Mouse (Mus musculus): ENCODE measurements around the gene Ttc29. TPM values are rescaled to one million over a fixed set of nuclear protein-coding genes. Genes with fewer than 3 reads are reported as not detected.

Gene Ttc29
- polyA plus RNA-seq, 1 experiment from 2014 or later: 0.88 TPM

DNA sequence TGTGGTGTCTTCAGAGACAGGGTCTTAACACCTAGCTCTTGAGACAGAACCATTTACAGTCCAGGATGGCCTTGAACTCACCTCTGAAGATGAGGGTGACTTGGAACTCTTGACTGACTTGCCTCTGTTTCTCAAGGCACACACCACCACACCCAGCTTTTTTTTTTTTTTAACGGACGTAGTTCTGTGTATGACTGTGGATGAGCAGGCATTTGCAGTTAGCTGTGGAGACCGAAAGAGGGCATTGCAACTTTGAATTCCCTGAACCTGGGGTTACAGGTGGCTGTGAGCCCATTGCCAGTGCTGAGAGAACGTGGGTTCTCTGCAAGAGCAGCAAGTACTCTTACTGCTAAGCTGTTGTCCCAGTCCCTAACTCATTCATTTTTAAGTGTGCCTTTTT lies 13.0 kb downstream of the Ttc29 start:
- no peak for ATAC-seq (replicated peaks; ENCODE audit: insufficient number of reproducible peaks, low FRiP score, low TSS enrichment, low read depth)
- 72% methylated on average over 4 of the region's 4 CpGs for WGBS
- H3K9ac ChIP-seq (replicated peaks; ENCODE audit: low read length): no peak overlapping the region

DNA sequence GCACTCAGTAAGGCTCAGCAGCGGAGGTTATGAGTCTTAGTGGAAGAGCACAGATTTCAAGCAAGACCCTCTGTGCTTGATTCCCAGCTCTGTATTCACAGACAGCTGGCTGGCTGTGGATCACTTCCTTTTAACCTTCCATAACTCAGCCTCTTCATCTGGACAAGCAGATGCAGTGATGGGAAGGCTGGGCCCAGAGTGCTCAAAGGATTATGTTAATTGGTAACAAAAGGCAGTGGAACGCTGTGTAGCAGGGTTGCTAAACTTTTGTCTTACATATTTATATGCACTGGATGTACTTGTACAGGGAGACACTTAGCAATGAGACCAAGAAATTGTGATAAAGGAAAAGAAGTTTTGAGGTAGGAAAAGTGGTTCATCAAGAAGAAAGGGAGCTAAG lies 17.6 kb downstream of the Ttc29 start:
- no peaks in the 10 kb centered on the region for H3K4me1 ChIP-seq (ENCODE audit: control insufficient read depth, insufficient read depth, low read length)
- H3K4me3 ChIP-seq (ENCODE audit: low read depth, low read length): no peak overlapping the region
- H3K9ac ChIP-seq (replicated peaks; ENCODE audit: low read length): no peak overlapping the region

More for the DNA sequence above, 13.0 kb downstream of the Ttc29 start:
- Histone ChIP-seq H3K4me2 (ENCODE audit: low read depth, low read length) (no peak overlapping the region), H3K4me3 (ENCODE audit: low read depth, low read length) (no peak overlapping the region), H3K9me3 (replicated peaks; ENCODE audit: control insufficient read depth, low read length) (no peaks in the 10 kb centered on the region), H3K27ac (replicated peaks; ENCODE audit: low read depth, low read length) (no peak overlapping the region), H3K36me3 (replicated peaks; ENCODE audit: control insufficient read depth, insufficient read depth, low read depth, low read length) (no peaks in the 10 kb centered on the region), H3K4me1 (ENCODE audit: control insufficient read depth, insufficient read depth, low read length) (no peaks in the 10 kb centered on the region), H3K27me3 (ENCODE audit: control insufficient read depth, insufficient read depth, low read length) (no peaks in the 10 kb centered on the region)
- no peak for DNase-seq (ENCODE audit: low spot score)

DNA sequence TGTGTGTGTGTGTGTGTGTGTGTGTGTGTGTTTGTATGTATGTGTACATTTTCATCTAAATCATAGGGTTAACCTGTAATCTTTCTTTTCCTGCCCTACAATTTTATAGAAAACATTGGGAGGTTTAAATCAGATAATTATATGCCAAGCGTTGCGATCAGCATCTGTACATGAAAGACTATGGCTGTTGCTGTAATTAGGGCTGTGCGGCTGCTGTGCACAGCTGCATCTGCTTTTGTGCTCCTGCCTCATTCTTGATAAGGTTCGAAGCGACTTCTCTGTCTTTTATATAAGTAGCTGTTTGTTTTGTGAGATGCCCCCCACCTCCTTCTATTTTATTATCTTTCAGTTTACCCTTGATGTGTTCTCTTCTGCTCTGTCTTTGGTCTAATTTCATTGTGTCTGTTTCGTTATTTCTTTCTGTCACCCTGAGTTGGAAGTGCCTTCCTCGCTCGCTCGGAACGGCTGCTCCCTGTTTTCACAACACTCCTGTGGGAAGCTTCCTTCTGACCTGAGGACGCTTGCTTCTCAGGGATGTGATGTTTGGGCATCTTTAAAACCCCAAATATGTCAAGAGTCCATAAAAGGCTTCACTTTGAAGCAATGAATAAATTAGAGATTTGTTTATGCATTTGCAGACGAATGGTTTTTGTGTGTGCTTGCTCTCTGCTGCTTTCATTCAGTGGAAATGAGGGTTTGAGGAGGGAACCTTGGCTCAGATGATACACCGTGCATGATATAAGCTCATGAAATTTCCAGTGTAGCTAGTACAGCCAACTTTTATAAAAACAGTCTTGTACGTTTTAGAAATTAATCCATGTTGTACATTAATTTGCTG lies 20.0 kb downstream of the Ttc29 start:
- WGBS: 46% methylated on average over 14 of the region's 14 CpGs
- ATAC-seq (replicated peaks; ENCODE audit: insufficient number of reproducible peaks, low FRiP score, low TSS enrichment, low read depth): no peak

More for the DNA sequence above, 17.6 kb downstream of the Ttc29 start:
- ATAC-seq (replicated peaks; ENCODE audit: insufficient number of reproducible peaks, low FRiP score, low TSS enrichment, low read depth): no peak
- Histone ChIP-seq H3K27ac (replicated peaks; ENCODE audit: low read depth, low read length) (no peak overlapping the region), H3K4me2 (ENCODE audit: low read depth, low read length) (no peak overlapping the region), H3K27me3 (ENCODE audit: control insufficient read depth, insufficient read depth, low read length) (no peaks in the 10 kb centered on the region), H3K36me3 (replicated peaks; ENCODE audit: control insufficient read depth, insufficient read depth, low read depth, low read length) (no peaks in the 10 kb centered on the region), H3K9me3 (replicated peaks; ENCODE audit: control insufficient read depth, low read length) (no peaks in the 10 kb centered on the region)
- DNase-seq (ENCODE audit: low spot score): no peak
- 67% methylated on average over 2 of the region's 2 CpGs for WGBS

GRCm38 (mm10) chr8:78233708-78234201 lies 20.7 kb downstream of the Ttc29 start:
- no peak for DNase-seq (ENCODE audit: low spot score)
- Histone ChIP-seq H3K9ac (replicated peaks; ENCODE audit: low read length) (no peak overlapping the region), H3K4me1 (ENCODE audit: control insufficient read depth, insufficient read depth, low read length) (no peaks in the 10 kb centered on the region), H3K36me3 (replicated peaks; ENCODE audit: control insufficient read depth, insufficient read depth, low read depth, low read length) (no peaks in the 10 kb centered on the region), H3K4me3 (ENCODE audit: low read depth, low read length) (no peak overlapping the region), H3K27me3 (ENCODE audit: control insufficient read depth, insufficient read depth, low read length) (no peaks in the 10 kb centered on the region), H3K9me3 (replicated peaks; ENCODE audit: control insufficient read depth, low read length) (no peaks in the 10 kb centered on the region), H3K4me2 (ENCODE audit: low read depth, low read length) (no peak overlapping the region), H3K27ac (replicated peaks; ENCODE audit: low read depth, low read length) (no peak overlapping the region)
- 85% methylated on average over 7 of the region's 7 CpGs for WGBS
- no peak for ATAC-seq (replicated peaks; ENCODE audit: insufficient number of reproducible peaks, low FRiP score, low TSS enrichment, low read depth)

More for the DNA sequence above, 20.0 kb downstream of the Ttc29 start:
- no peak overlapping the region for H3K4me2 ChIP-seq (ENCODE audit: low read depth, low read length)
- no peaks in the 10 kb centered on the region for H3K4me1 ChIP-seq (ENCODE audit: control insufficient read depth, insufficient read depth, low read length)
- H3K4me3 ChIP-seq (ENCODE audit: low read depth, low read length): no peak overlapping the region
- H3K27me3 ChIP-seq (ENCODE audit: control insufficient read depth, insufficient read depth, low read length): no peaks in the 10 kb centered on the region
- no peak overlapping the region for H3K9ac ChIP-seq (replicated peaks; ENCODE audit: low read length)
- no peak overlapping the region for H3K27ac ChIP-seq (replicated peaks; ENCODE audit: low read depth, low read length)
- H3K9me3 ChIP-seq (replicated peaks; ENCODE audit: control insufficient read depth, low read length): no peaks in the 10 kb centered on the region
- no peaks in the 10 kb centered on the region for H3K36me3 ChIP-seq (replicated peaks; ENCODE audit: control insufficient read depth, insufficient read depth, low read depth, low read length)
- peak; percentile 26 for DNase-seq (ENCODE audit: low spot score)

- ATAC-seq (replicated peaks; ENCODE audit: insufficient number of reproducible peaks, low FRiP score, low TSS enrichment, low read depth): no peak
- Histone ChIP-seq H3K4me2 (ENCODE audit: low read depth, low read length) (no peak overlapping the region), H3K4me1 (ENCODE audit: control insufficient read depth, insufficient read depth, low read length) (no peaks in the 10 kb centered on the region), H3K4me3 (ENCODE audit: low read depth, low read length) (no peak overlapping the region), H3K27me3 (ENCODE audit: control insufficient read depth, insufficient read depth, low read length) (no peaks in the 10 kb centered on the region), H3K36me3 (replicated peaks; ENCODE audit: control insufficient read depth, insufficient read depth, low read depth, low read length) (no peaks in the 10 kb centered on the region), H3K27ac (replicated peaks; ENCODE audit: low read depth, low read length) (no peak overlapping the region), H3K9me3 (replicated peaks; ENCODE audit: control insufficient read depth, low read length) (no peaks in the 10 kb centered on the region), H3K9ac (replicated peaks; ENCODE audit: low read length) (no peak overlapping the region)
- 61% methylated on average over 6 of the region's 6 CpGs for WGBS
- DNase-seq (ENCODE audit: low spot score): peak; percentile 24
These were observed 25.0 kb downstream of the Ttc29 start for GRCm38 (mm10) chr8:78237972-78238675.

DNA sequence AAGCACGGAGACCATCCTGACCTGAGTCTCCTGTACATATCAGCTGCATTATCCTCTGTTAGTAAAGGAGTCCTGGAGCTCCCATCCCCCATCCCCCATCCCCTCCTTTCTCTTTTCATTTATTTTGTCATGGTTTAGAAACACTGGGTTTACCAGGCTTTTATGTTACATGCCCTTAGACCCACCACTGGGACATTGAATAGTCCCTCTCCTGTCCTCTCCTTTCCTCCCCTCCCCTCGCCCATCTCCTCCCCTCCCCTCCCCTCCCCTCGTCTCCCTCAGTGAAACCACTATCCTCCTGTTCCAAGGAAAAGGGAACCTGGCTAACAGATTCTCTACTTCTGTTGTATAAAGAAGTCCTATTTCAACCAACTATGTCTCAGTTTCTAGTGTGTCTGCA lies 38.0 kb downstream of the Ttc29 start:
- H3K27me3 ChIP-seq (ENCODE audit: control insufficient read depth, insufficient read depth, low read length): no peaks in the 10 kb centered on the region
- DNase-seq (ENCODE audit: low spot score) (no peak), ATAC-seq (replicated peaks; ENCODE audit: insufficient number of reproducible peaks, low FRiP score, low TSS enrichment, low read depth) (no peak)
- no peaks in the 10 kb centered on the region for H3K9me3 ChIP-seq (replicated peaks; ENCODE audit: control insufficient read depth, low read length)
- H3K4me2 ChIP-seq (ENCODE audit: low read depth, low read length): no peak overlapping the region
- H3K27ac ChIP-seq (replicated peaks; ENCODE audit: low read depth, low read length): no peak overlapping the region
- H3K4me1 ChIP-seq (ENCODE audit: control insufficient read depth, insufficient read depth, low read length): no peaks in the 10 kb centered on the region
- H3K36me3 ChIP-seq (replicated peaks; ENCODE audit: control insufficient read depth, insufficient read depth, low read depth, low read length): no peaks in the 10 kb centered on the region
- no peak overlapping the region for H3K4me3 ChIP-seq (ENCODE audit: low read depth, low read length)
- no peak overlapping the region for H3K9ac ChIP-seq (replicated peaks; ENCODE audit: low read length)
- WGBS: 34% methylated on average over 3 of the region's 3 CpGs

DNA sequence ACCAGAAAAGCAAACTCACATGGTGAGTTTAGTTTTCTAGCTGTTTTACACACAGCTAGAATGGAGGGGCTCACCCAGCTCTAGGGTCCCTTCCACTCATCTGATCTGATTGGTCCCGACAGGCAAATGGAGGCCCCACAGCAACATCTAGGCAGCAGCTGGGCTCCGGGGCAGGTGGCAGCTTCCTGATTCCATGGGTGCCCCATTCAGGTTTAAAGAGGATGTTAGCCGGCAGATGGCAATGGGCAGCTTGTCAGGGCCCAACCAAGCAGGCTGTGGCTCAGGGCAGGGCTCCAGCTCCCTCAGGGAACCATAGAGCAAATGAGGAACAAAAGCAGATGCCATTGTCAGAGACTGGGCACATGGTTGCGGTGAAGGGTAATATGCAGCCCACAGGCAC lies 41.3 kb downstream of the Ttc29 start:
- no peaks in the 10 kb centered on the region for H3K4me1 ChIP-seq (ENCODE audit: control insufficient read depth, insufficient read depth, low read length)
- DNase-seq (ENCODE audit: low spot score) (no peak), ATAC-seq (replicated peaks; ENCODE audit: insufficient number of reproducible peaks, low FRiP score, low TSS enrichment, low read depth) (no peak)
- H3K27ac ChIP-seq (replicated peaks; ENCODE audit: low read depth, low read length): no peak overlapping the region
- H3K9ac ChIP-seq (replicated peaks; ENCODE audit: low read length): no peak overlapping the region
- H3K27me3 ChIP-seq (ENCODE audit: control insufficient read depth, insufficient read depth, low read length): no peaks in the 10 kb centered on the region
- H3K4me3 ChIP-seq (ENCODE audit: low read depth, low read length): no peak overlapping the region
- WGBS: 87% methylated on average over 4 of the region's 4 CpGs
- H3K9me3 ChIP-seq (replicated peaks; ENCODE audit: control insufficient read depth, low read length): no peaks in the 10 kb centered on the region
- H3K4me2 ChIP-seq (ENCODE audit: low read depth, low read length): no peak overlapping the region
- H3K36me3 ChIP-seq (replicated peaks; ENCODE audit: control insufficient read depth, insufficient read depth, low read depth, low read length): no peaks in the 10 kb centered on the region

- H3K9ac ChIP-seq (replicated peaks; ENCODE audit: low read length): no peak overlapping the region
- 94% methylated on average over 3 of the region's 3 CpGs for WGBS
These were observed 41.9 kb downstream of the Ttc29 start for GRCm38 (mm10) chr8:78255011-78255410.

More at GRCm38 (mm10) chr8:78255011-78255410, 41.9 kb downstream of the Ttc29 start:
- DNase-seq (ENCODE audit: low spot score): no peak
- Histone ChIP-seq H3K4me2 (ENCODE audit: low read depth, low read length) (no peak overlapping the region), H3K4me3 (ENCODE audit: low read depth, low read length) (no peak overlapping the region), H3K4me1 (ENCODE audit: control insufficient read depth, insufficient read depth, low read length) (no peaks in the 10 kb centered on the region), H3K27ac (replicated peaks; ENCODE audit: low read depth, low read length) (no peak overlapping the region), H3K27me3 (ENCODE audit: control insufficient read depth, insufficient read depth, low read length) (no peaks in the 10 kb centered on the region), H3K36me3 (replicated peaks; ENCODE audit: control insufficient read depth, insufficient read depth, low read depth, low read length) (no peaks in the 10 kb centered on the region), H3K9me3 (replicated peaks; ENCODE audit: control insufficient read depth, low read length) (no peaks in the 10 kb centered on the region)
- ATAC-seq (replicated peaks; ENCODE audit: insufficient number of reproducible peaks, low FRiP score, low TSS enrichment, low read depth): no peak
